Mouse (Mus musculus) midbrain, embryonic 14.5 days (tissue): ENCODE results near the gene Map3k7cl. TPM values are rescaled to one million over a fixed set of nuclear protein-coding genes. Genes with fewer than 3 reads are reported as not detected.

Experiments
- ATAC-seq: fragments of 200-750 bp; cut with Nextera tagmentation; 2 replicates; pipeline ENCODE4 v1.8.0; 2017; ENCODE audit warnings: moderate number of reproducible peaks, moderate library complexity; ENCODE audit not compliant: low FRiP score, low TSS enrichment
- DNase-seq: peaks from one replicate; pipeline ENCODE4 v3.0.0-alpha.2; 2015
- H3K27ac ChIP-seq: fragments of 300-500 bp; sonication (generic); replicated peaks from 2 replicates; pipeline ENCODE4 v1.5.1; 2014; ENCODE audit warnings: mild to moderate bottlenecking, low read depth, low read length, moderate library complexity
- H3K27me3 ChIP-seq: fragments of 300-500 bp; sonication (generic); 2 replicates; pipeline ENCODE4 v1.6.1; 2014; ENCODE audit warnings: low read length, control low read depth, mixed read lengths; ENCODE audit not compliant: control insufficient read depth, insufficient read depth
- H3K36me3 ChIP-seq: fragments of 300-500 bp; sonication (generic); 2 replicates; pipeline ENCODE4 v1.6.1; 2014; ENCODE audit warnings: low read length, control low read depth; ENCODE audit not compliant: control insufficient read depth, insufficient read depth
- H3K4me1 ChIP-seq: fragments of 300-500 bp; sonication (generic); 2 replicates; pipeline ENCODE4 v1.6.1; 2014; ENCODE audit warnings: mild to moderate bottlenecking, antibody characterized with exemption, low read length, control low read depth; ENCODE audit not compliant: control insufficient read depth, insufficient read depth
- H3K4me2 ChIP-seq: fragments of 300-500 bp; sonication (generic); 2 replicates; pipeline ENCODE4 v1.6.1; 2014; ENCODE audit warnings: mild to moderate bottlenecking, low read length, moderate library complexity
- H3K4me3 ChIP-seq: fragments of 300-500 bp; sonication (generic); replicated peaks from 2 replicates; pipeline ENCODE4 v1.5.1; 2014; ENCODE audit warnings: low read depth, low read length
- H3K9ac ChIP-seq: fragments of 300-500 bp; sonication (generic); replicated peaks from 2 replicates; pipeline ENCODE4 v1.6.1; 2014; ENCODE audit warnings: mild to moderate bottlenecking, low read length, moderate library complexity
- H3K9me3 ChIP-seq: fragments of 300-500 bp; sonication (generic); 2 replicates; pipeline ENCODE4 v1.6.1; 2016; ENCODE audit warnings: low read length, control low read depth, mixed read lengths; ENCODE audit not compliant: control insufficient read depth
- WGBS: fragments of 180-500 bp; shearing (Covaris S2); extraction: QIAGEN DNeasy Blood & Tissue Kit; methylation state at CpG from one replicate; pipeline ENCODE4 v1.1.7; 2014; 5-methylcytosine and 5-hydroxymethylcytosine counted together
- polyA plus RNA-seq: library from polyadenylated mRNA; unstranded; fragments of >200 nt; fragmentation: Nextera tagmentation; extraction: Ambion mirVana; gene quantifications from 2 replicates; pipeline ENCODE4 v1.2.1, GENCODE M21; 2014

Map3k7cl gene
- polyA plus RNA-seq, 1 experiment from 2014 or later, result not detected

DNA sequence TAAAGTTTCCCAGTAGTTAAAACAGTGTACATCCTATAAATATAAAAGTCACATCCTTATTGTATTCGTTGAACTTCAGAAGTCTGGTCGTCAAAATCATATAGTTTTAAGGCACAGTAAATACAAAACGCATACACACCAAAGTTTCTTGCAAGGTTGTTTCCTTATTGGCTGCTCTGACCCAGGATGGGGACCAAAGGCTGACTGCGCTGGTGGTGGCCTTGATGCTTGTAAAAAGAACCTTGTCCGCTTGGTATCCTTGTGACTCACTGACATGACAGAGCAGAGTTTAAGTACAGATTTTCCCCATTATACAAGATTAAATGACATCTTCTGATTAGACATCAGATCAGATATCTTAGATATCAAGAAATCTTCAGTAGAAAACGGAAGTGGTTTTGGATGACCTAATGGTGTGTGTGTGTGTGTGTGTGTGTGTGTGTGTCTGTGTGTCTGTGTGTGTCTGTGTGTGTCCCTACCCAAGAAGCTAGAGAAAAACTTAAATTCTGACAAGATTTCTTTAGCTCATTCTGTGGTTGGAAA is 82.2 kb downstream of the Map3k7cl start:
- Histone ChIP-seq H3K9ac (no peak overlapping the region), H3K27me3 (no peaks in the 10 kb centered on the region), H3K27ac (no peak overlapping the region), H3K9me3 (no peaks in the 10 kb centered on the region), H3K4me3 (no peak overlapping the region), H3K4me2 (no peak overlapping the region), H3K4me1 (no peaks in the 10 kb centered on the region), H3K36me3 (no peaks in the 10 kb centered on the region)
- DNase-seq, result no peak
- ATAC-seq, result no peak
- whole genome bisulfite sequencing, result 94% methylated on average over 6 of the region's 6 CpGs

DNA sequence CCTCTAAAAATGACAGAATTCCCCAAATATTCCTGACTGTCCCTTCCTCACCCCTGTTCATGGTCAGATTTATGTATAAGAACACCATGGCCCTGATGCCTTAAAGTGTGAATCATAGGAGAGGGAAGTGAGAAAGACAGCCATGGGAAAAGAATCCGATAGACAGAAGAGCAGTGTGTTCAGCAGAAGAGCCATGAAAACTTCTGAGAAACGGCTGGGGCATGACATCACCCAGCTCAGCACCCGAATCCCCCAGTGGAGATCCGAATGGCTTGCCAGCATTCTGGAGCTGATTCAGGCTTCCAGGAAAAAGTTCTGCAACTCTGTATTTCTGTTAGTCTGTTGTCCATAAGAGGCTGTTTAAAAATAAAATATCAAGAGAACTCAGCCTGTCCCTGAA is 82.7 kb downstream of the Map3k7cl start:
- ATAC-seq (no peak), DNase-seq (no peak)
- Histone ChIP-seq H3K27ac (no peak overlapping the region), H3K9ac (no peak overlapping the region), H3K4me1 (no peaks in the 10 kb centered on the region), H3K27me3 (no peaks in the 10 kb centered on the region), H3K36me3 (no peaks in the 10 kb centered on the region), H3K4me2 (no peak overlapping the region), H3K4me3 (no peak overlapping the region), H3K9me3 (no peaks in the 10 kb centered on the region)
- 87% methylated on average over 4 of the region's 4 CpGs for WGBS

DNA sequence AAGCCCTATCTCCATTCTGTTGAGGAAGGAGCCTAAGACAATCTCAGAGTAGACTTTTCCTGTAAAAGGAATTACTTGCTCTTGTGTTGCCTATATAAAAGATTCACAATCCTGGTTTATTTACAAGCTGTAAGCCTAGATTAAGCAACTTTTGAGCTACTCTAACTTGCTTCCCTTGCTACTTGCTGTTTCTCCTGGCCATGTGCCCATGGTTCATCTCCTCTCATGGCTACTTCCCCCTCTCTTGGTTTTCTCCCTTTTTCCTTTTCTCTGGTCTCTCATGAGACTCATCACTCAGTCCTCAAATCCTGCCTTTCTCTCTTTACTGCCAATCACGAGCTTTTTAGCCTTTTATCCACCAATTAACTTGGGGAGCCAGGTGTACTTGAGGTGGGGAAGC is 85.0 kb downstream of the Map3k7cl start:
- H3K27ac ChIP-seq, result no peak overlapping the region
- no peaks in the 10 kb centered on the region for H3K36me3 ChIP-seq
- DNase-seq (no peak), ATAC-seq (no peak)
- H3K27me3 ChIP-seq, result no peaks in the 10 kb centered on the region
- H3K9ac ChIP-seq, result no peak overlapping the region
- H3K4me1 ChIP-seq, result no peaks in the 10 kb centered on the region
- no peaks in the 10 kb centered on the region for H3K9me3 ChIP-seq
- WGBS, result 61% methylated on average over 1 of the region's 1 CpGs
- no peak overlapping the region for H3K4me2 ChIP-seq
- no peak overlapping the region for H3K4me3 ChIP-seq

DNA sequence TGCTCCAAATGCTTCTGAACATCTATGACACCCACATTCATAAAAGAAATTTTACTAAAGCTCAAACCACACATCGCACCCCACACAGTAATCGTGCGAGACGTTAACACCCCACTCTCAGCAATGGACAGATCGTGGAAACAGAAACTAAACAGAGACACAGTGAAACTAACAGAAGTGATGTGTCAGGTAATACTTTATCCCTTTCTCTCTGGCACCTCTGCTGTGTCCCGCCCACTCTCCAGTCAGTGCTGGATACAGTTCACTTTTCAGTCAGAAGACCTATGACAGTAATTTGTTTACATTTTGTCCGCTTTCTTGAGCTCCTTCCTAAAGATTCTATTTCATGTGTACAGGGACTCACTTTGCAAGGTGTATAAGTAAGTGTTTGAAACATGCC is 89.1 kb downstream of the Map3k7cl start:
- Histone ChIP-seq H3K27ac (no peak overlapping the region), H3K27me3 (no peaks in the 10 kb centered on the region), H3K36me3 (no peaks in the 10 kb centered on the region), H3K9ac (no peak overlapping the region), H3K4me1 (no peaks in the 10 kb centered on the region), H3K4me3 (no peak overlapping the region), H3K9me3 (no peaks in the 10 kb centered on the region), H3K4me2 (no peak overlapping the region)
- ATAC-seq, result no peak
- DNase-seq, result no peak
- WGBS, result 97% methylated on average over 7 of the region's 7 CpGs

DNA sequence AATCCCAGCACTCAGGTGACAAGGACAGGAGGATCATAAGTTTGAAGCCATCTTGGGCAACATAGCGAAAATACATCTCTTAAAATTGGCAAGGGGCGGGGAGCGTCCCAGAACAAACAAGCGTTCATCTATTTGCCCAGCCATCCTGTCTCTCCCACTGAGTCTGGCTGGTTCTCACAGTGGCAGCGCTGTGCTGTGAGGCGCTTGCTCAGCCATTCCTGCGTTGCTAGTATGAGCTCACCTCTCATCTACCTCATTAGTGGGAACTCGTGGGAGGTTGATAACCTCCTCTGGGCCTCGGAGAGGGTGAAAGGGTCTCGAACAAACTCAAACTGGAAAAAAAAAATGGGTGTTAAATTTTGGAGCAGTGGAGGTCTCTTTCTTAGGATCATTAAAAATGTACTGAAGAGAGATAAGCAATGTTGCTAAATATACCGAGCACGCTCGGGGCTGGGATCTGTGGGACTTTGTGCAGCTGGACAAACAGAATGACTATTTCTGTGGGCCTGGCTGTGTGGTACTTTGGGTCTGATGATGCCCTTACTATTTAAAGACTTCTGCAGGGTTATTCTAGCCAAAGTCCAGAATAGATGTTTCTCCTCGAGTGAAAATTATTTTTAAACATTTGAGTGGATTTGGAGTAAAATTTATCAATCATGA is 91.1 kb downstream of the Map3k7cl start:
- Histone ChIP-seq H3K36me3 (no peaks in the 10 kb centered on the region), H3K27ac (no peak overlapping the region), H3K9ac (no peak overlapping the region), H3K9me3 (no peaks in the 10 kb centered on the region), H3K27me3 (no peaks in the 10 kb centered on the region), H3K4me1 (no peaks in the 10 kb centered on the region), H3K4me3 (no peak overlapping the region), H3K4me2 (no peak overlapping the region)
- no peak for DNase-seq
- ATAC-seq, result no peak
- WGBS, result 82% methylated on average over 14 of the region's 14 CpGs

Other genes with a start within 250 kb of the Map3k7cl start
- gene N6amt1, start 199.1 kb upstream of the Map3k7cl start, polyA plus RNA-seq, result 18.7 and 19.5 TPM in 2 replicates
- gene Ltn1, start 120.7 kb upstream of the Map3k7cl start, polyA plus RNA-seq, result 27.2 and 35.7 TPM in 2 replicates
- 13.4 and 14.5 TPM in 2 replicates for gene Rwdd2b, start 112.8 kb upstream of the Map3k7cl start, polyA plus RNA-seq
- gene Usp16, start 98.6 kb upstream of the Map3k7cl start, polyA plus RNA-seq, result 50.2 and 62.8 TPM in 2 replicates
- gene Cct8, start 57.5 kb upstream of the Map3k7cl start, polyA plus RNA-seq, result 439 and 493 TPM in 2 replicates
- 16.2 and 20.3 TPM in 2 replicates for gene Bach1, start 145.6 kb downstream of the Map3k7cl start, polyA plus RNA-seq